Mouse (Mus musculus) cerebellum, adult (tissue): ENCODE measurements around the gene Mllt10.
A peak's percentile ranks its signal among the peaks of the same experiment; 100 is the strongest.
"Not testable (repeated sequence)": the region's sequence is repeated elsewhere in the genome, so short reads cannot be mapped to it uniquely, and the experiment has no call there.

Source experiments
- ATAC-seq: cut with Nextera tagmentation; 2 replicates; pipeline ENCODE4 v1.9.2; 2017; ENCODE audit warnings: mild to moderate bottlenecking, moderate library complexity, mixed read lengths; ENCODE audit not compliant: insufficient number of reproducible peaks, low FRiP score, low TSS enrichment

Mllt10 gene

DNA sequence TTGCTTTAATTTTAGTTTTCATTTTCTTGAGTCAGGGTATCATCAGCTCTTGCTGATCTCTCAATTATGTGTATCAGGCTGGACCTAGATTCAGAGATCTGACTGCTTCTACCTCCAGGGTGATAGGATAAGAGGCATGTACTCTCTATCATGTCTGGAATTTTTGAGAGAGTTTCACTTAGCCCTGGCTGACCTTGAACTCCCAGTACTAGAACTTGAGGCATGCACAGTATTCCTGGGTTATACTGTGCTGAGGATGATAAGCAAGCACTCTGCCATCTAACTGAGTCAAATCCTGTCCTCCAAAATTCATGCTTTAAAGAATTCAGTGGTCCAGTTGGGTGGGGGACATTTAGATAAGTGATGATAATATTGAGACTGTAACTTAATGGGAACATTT, 11.4 kb downstream of the Mllt10 start:
- no peak for ATAC-seq

DNA sequence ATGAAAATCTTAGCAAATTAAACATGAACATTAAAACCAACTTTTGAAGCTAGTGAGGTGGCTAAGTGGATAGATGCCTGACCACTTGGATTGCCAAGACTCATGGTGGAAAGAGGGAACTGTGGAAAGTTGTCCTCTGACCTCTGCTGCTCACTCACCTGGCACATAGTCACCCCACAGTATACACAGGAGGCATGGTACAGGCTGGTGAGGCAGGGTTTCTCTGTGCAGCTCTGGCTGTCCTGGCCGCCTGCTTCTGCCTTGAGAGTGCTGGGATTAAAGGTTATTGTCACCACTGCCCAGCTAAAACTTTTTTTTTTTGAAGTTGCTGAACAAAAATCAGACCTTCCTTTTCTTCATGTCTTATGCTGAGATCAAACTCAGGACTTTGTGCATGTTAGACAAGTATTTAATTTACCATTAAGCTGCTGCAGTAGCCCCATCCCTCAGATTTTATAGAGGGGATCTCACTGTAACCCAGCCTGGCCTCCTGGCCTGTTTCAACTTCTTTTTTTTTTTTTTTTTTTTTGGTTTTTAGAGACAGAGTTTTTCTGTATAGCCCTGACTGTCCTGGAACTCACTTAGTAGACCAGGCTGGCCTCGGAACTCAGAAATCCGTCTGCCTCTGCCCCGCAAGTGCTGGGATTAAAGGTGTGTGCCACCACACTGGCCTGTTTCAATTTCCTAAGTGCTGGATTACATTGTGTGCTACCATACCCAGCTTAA, 13.2 kb downstream of the Mllt10 start:
- no peak for ATAC-seq

DNA sequence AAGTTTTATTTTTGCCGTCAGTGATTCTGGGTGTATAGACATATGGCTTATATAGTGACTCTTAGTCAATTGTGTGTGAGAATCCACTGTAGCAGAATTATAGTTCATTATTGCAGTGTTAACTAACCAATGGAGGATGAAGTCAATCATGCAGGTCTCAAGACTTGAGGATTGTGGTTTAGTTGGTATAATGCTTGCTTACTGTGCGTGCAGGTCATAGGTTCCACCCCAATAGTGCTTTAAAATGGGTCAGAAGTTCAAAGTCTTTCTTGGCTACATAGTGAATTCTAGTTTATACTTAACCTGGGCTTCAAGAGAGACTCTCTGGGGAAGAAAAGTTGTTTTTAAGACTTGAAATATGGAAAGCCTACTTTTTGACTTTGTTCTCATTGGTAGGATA, 16.9 kb downstream of the Mllt10 start:
- no peak for ATAC-seq

DNA sequence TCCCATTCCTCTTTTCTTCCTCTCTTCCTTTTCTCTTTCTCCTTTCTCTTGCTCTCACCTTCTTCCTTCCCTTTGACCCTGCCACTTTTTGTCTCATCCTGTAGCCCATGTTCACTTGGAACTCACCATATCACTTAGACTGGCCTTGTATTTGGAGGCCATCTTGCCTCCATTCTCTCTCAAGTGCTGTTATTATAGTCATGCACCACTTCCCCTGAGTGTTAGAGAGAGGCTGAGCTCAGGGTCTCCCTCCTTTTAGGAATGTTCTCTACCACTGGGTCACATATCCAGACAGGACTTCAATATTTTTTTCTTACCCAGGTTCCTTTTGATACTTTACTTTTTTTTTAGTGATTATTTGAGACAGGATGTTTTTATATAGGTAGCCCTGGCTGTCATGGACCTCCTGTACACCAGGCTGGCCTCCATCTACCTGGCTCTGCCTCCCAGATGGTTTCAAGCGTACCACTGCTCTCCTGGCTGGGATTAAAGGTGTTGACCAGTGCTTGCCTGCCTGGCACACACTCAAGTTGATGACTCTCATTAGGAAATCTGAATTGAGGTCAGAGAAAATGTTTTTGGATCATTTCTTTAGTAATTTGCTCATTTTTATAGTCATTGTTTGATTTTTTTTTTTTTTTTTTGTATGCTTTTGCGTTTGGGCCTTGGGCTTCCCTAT, 25.3 kb downstream of the Mllt10 start:
- peak; percentile 76 for ATAC-seq

DNA sequence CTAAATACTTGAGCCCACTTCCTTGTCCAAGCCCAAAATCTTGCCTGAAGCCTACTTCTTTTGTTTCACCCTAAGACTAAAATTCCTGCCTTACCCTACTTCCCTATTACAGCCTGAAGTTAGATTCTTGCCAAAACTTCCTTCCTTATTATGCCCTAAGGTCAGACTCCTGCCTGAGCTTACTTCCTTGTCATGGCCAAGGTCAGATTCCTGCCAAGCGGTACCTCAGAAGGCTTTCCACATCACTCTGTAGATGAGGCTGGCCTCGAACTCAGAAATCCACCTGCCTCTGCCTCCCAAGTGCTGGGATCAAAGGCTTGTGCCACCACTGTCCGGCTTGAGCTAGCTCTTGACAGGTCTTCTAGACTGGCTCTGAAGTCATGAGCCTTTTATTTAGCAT, 32.7 kb downstream of the Mllt10 start:
- not testable (repeated sequence) for ATAC-seq

DNA sequence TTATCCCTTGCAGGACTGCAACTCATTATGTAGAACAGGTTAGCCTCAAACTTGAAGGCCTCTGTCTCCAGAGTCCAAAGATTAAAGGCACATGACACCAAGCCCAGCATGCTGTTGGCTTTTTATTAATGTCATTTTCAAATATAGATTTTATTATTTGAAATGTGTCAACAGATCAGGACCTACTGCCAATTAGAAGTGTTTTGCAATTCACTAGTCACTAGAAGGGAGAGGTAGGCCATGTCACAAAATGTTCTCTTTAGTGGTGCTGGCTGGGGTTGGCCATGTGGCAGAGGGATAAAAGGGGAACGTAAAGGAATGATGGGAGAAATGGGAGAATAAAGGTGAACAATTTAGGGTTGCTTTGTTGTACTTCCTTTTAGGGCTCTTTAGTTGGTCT, 38.8 kb downstream of the Mllt10 start:
- no peak for ATAC-seq

DNA sequence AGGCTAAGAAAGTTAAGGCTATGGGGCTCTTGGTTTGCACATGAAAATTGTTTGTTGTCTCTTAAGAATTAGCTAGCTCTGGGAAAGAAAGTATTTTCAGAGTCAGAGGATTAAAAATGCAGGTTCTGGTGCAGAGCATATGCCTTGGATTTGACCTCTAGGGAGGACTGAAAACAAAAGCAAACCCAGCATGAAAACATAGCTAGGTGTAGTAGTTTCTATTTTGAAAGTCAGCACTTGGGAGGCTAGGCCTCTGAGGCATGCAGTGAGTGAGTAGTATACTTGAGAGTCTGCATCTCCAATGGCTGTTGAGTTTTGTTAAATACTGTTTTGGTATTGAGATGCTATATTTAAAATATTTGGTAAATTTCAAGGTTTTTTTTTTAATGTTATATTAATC, 39.3 kb downstream of the Mllt10 start:
- ATAC-seq, result no peak

DNA sequence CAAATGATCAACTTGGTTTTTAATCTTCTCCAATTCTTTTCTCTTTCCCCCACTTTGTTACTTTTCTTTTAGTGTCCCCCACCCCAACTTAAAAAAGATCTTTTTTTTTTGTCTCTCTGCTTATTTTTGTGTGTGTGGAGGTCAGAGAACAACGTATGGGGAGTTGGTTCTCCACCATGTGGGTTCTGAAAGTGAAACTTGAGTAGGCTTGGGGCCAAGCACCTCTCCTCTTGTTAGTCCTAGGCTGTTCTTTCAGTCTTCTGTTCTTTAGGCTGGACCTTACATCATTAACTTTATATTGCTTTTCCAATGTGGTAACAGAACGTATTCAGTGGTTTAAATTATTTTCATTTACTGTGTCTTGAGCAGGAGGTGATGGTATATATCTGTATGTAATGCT, 40.8 kb downstream of the Mllt10 start:
- ATAC-seq, result no peak

DNA sequence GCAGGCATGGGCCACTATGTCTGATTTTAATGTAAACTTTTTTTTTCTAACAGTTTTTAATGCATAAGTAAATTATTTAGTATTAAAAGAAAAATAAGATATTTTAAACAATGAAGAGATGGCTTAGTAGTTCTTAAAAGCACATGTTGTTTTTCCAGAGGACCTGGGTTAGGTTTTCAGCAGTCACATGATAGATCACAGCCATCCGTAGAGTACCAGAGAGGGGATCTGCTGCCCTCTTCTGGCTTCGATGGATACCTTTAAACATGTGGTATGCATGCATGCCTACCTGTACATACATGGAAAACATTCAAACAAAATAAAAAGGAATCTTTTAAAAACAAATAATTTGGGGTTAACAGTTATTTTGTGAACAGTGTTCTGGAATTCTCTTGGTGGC, 45.9 kb downstream of the Mllt10 start:
- no peak for ATAC-seq

DNA sequence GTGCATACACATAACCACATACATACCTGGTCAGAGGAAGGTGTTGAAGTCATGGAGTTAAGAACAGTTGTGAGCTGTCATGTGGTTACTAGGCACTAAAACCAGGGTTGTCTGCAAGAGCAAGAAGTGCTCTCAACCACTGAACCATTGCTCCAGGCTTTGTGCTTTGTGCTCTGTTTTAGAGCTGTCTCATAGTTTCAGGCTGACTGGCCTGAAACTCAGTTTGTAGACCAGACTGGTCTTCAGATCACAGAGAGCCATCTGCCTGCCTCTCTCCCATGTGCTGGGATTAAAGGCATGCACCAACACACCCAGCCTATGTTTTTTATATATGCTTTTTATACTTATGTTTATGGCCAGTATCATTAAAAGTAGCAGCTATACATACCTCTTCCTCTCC, 52.5 kb downstream of the Mllt10 start:
- ATAC-seq, result no peak

DNA sequence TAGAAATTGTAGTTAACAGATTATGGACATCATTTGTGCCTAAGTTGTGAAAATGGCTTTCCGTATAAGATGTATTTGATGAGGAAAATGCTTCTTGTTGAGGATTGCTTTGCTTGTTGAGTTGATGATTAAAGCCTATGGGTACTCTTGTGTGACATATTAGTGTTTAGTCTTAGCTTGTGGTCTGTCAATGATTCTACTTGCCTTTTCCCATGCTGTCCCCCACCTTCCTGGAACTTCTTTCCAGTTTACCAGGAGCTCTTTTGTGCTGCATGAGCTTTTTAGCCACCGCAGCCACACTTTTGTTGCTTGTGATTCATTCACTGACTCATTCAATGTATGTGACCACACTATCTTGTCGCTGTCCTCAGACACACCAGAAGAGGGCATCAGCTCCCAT, 53.2 kb downstream of the Mllt10 start:
- ATAC-seq, result no peak

DNA sequence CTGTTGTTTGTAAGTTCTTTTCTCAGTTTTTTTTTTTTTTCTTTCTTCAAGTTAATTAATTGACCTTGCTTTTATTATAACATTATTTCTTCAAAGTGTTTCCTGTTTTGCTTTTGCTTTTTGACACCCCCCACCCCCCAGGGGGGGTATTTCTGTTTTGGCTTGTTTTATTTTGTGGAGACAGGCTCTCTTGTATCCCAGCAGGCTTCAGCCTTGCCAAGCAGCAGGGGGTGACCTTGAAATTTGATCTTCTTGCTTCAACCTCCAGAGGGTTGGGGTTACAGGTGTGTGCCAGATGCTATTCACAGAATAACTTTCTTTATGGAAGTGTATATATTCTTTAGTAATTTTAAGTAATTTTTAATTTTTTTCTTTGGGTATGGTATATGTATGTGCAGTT, 56.4 kb downstream of the Mllt10 start:
- ATAC-seq, result no peak

DNA sequence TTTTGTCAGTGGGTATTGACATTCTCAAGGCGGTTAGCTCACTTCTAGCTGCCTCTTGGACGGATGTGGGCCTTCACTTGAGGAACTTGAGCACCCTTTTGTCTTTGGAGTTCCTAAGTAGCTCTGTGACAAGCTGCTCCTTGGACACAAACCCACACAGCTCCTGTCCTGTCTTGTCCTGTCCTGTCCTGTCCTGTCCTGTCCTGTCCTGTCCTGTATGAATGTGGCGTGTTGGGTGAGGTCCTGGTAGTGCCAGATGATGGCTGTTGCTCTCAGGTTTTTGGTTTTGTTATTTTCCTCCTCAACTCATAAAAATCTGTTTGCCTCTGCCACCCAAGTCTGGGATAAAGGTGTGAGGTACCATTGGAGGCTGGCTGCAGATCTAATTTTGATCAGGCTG, 61.4 kb downstream of the Mllt10 start:
- ATAC-seq, result no peak

DNA sequence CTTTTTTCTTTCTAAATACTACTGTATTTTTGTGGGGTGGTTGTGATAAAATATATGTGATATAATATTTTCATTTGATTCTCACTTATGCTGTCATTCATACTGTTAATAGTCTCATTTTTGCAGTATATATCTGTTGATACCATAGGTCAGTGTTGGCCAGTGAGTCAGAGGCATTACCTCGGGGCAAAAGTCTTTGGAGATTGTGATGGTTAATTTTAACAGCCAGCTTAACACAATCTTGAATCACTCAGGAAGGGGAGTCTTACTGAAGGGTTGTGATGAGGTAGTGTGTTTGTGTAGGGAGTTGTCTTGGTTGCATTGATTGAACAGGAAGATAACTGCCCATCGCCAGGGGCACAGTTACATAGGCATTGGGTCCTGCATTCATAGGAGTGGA, 83.1 kb downstream of the Mllt10 start:
- ATAC-seq, result no peak

DNA sequence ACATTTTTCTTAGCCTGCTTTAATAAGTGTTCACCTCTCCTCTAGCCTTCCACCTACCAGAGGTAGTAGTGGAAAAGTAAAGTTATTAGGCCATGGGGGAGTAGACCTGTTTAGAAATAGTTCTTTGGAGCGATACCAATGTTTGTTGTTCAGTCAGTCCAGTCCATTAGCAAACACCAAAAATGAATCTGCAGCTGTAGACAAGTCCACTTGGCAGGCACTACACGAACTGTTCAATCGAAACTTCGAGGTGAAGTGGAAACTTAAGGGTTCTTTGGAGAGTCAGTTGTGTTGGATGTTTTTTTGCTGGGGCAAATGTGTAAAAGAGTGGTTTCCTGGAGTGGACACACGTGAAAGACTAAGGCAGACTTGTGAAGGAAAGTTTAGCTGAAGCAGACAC, 84.6 kb downstream of the Mllt10 start:
- no peak for ATAC-seq

DNA sequence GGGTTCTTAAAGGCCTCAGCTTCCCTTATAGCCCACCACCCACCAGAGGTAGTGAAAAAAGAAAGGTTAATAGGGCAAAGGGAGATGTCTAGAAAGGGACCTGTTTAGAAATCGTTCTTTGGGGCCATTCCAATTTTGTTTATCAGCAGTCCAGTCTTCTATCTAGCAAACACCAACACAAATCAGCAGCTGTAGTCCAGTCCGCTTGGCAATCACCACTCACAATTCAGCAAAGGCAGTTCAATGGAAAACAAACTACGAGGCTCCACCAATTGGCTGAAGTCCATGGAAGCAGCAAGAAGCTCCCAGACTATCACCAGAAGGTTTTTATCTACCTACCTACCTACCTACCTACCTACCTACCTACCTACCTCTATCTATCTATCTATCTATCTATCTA, 101.1 kb downstream of the Mllt10 start:
- no peak for ATAC-seq

DNA sequence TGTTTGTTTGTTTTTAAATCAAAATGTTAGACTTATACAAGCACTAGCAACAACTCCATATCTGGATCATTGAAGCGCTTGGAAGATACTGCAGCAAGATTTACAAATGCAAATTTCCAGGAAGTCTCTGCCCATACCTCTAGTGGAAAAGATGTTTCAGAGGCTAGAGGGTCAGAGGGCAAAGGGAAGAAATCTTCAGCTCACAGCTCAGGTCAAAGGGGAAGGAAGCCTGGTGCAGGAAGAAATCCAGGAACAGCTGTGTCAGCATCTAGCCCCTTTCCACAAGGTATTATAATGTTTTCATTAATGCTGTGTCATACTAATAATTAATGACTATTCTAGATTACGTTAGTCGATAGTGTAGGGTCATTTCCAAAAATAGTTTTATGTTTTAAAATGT, 104.4 kb downstream of the Mllt10 start:
- ATAC-seq, result no peak

DNA sequence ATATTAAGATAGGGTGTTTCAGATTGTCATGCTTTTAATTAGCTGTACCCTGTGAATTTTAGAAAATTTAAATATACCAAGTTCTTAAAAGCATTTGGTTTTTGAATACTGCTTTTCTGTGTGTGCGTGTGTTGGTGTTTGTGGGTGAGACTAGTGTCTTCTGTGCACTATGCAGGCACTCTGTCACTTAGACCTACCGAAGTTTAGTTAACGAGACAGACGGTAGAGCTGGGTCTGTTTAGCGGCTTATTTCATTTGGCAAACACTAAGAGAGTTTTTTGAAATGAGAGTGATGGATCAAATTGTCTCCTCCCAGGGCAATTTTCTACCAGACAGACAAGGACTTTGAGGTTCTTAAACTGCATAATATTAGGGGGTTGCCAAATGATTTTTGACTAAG, 106.0 kb downstream of the Mllt10 start:
- no peak for ATAC-seq

DNA sequence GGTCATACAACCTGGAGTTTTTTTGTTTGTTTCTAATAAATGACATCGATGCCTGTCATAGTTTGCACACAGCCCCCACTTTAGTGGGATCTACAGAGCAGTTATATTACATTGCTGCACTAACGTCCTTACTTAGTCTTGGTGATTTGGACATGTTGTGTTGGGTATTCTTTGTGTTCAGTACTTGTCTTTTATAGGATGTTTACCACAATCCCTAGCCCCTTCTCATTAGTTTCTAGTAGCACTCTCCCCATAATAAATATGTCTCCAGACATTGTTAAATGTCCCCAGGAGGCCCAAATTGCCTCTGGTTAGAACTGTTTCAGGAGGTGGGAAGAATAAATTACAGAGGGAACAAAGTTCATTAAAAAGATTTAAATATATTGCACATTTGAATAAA, 110.5 kb downstream of the Mllt10 start:
- ATAC-seq, result no peak

DNA sequence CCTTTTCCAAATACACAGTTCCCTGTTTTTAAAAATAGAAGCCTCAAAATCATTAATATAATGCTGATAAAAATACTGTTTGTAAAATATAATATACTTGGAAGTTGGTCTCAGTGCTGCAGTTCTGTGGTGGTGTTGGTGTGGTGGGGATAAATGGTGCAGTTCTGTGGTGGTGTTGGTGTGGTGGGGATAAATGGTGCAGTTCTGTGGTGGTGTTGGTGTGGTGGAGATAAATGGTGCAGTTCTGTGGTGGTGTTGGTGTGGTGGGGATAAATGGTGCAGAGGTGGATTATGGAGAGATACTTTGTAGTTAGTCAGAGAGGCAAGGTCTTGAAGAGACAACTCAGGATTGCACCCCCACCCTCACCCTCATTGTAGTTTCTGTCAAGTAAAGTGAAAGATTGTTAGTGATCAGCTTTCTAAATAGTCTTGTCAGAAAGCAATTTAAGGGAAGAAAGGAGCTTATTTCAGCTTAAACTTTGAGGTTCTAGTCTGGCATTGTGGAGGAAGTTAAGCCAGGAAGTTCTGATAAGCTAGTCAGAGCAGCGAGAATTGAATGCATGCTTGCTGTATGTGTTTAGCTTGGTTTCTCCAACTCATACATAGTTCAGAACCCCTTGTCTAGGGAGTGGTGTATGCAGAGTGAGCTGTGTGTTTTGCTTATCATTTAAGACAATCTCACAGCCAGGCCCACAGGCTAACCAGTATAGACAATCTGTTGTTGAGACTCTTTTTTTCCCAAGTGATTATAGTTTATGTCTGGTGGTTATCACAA, 114.3 kb downstream of the Mllt10 start:
- no peak for ATAC-seq

DNA sequence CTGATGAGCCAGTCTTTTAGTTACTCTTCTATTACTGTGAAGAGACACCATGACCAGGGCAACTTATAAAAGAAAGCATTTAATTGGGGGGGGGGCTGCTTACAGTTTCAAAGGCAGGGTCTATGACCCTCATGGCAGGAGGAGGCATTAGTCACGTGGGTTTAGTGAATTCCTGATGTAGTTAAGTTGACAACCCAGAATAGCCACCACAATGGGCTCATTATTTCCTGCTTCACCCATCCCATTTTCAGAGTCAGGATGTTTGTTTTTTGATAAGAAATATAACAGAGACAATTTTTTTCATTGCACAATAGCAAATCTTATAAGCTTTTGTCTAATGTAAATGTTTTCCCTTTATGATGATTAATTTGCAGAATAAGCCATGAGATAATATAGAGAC, 120.2 kb downstream of the Mllt10 start:
- no peak for ATAC-seq

DNA sequence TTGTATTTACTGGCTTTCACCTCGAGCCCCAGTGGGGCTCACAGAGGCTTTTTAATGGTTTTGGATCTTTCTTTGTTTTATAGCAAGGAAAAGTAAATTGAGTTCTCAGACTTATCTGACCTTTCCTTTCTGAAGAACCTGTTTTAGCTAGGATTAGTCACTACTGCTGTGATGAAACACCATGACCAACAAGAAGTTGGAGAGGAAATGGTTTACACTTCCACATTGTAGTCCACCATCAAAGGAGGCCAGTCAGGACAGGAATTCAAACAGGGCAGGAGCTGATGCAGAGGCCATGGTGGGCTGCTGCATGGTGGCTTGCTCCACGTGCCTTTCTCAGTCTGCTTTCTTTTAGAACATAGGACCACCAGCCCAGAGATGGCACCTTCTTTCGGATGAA, 121.2 kb downstream of the Mllt10 start:
- ATAC-seq, result no peak
